Mouse (Mus musculus): Measurements from ENCODE around the gene Celsr1.

DNA sequence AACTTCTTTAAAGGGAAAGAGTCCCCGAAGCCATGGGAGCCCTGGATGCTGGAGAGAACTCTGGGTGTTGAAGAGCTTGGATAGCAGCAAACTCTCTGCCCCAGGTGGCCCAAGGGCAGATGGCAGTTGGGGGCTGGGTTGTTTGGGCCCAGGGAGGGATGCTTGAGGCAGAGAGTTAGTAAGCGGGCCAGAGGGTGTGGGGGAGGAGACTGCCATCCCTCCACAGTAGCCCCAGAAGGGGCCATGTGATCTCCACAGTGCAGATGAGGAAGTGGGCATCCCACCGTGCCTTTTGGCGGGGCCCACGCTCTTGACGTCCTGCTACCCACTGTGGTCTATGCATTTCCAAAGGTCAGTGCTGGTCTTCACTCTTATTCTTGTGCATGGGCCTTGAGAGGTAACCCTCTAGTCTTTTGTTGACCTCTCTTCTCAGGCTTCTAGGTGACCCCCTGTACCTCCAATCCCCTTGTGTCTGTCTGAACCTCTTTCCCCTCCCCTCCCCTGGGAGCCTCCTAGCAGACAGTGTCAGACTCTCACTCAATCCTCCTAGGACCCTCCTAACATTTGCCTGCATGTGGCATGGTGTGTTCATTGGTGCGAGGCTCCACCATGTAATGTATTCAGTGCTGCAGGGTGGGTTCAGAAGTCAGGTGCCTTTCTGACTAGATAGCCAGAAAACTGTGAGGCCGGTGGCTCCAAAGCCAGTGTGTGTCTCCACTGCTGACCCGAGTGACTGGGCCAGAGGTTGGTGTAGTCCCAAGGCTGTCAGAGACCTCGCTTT is 35.6 kb upstream of the Celsr1 start:
- no peak for TF ChIP-seq EP300 (IDR thresholded peaks at IDR 0.05; ENCODE audit: low read depth)
- TF ChIP-seq CTCF (IDR thresholded peaks at IDR 0.05; ENCODE audit: low read depth), result no peak

All from heart, postnatal 0 days (tissue).